Mouse (Mus musculus) midbrain, embryonic 16.5 days (tissue): ENCODE measurements around the gene Il4i1. TPM values are rescaled to one million over a fixed set of nuclear protein-coding genes. Genes with fewer than 3 reads are reported as not detected.

Experiments used
- ATAC-seq: fragments of 200-750 bp; cut with Nextera tagmentation; 2 replicates; pipeline ENCODE4 v1.8.0; 2017; ENCODE audit warnings: moderate TSS enrichment
- H3K27ac ChIP-seq: fragments of 300-500 bp; sonication (generic); 2 replicates; pipeline ENCODE4 v1.5.1; 2014; ENCODE audit warnings: mild to moderate bottlenecking, low read length, mixed read lengths
- H3K27me3 ChIP-seq: fragments of 300-500 bp; sonication (generic); 2 replicates; pipeline ENCODE4 v1.6.1; 2014; ENCODE audit warnings: low read depth, low read length, mixed read lengths; ENCODE audit not compliant: control insufficient read depth, insufficient read depth
- H3K36me3 ChIP-seq: fragments of 300-500 bp; sonication (generic); 2 replicates; pipeline ENCODE4 v1.6.1; 2014; ENCODE audit warnings: mild to moderate bottlenecking, low read length, moderate library complexity, mixed read lengths; ENCODE audit not compliant: control insufficient read depth, insufficient read depth
- H3K4me1 ChIP-seq: fragments of 300-500 bp; sonication (generic); 2 replicates; pipeline ENCODE4 v1.6.1; 2014; ENCODE audit warnings: mild to moderate bottlenecking, low read length, mixed read lengths; ENCODE audit not compliant: control insufficient read depth, insufficient read depth
- H3K4me2 ChIP-seq: fragments of 300-500 bp; sonication (generic); 2 replicates; pipeline ENCODE4 v1.6.1; 2014; ENCODE audit warnings: mild to moderate bottlenecking, low read length, mixed read lengths
- H3K4me3 ChIP-seq: fragments of 300-500 bp; sonication (generic); 2 replicates; pipeline ENCODE4 v1.5.1; 2014; ENCODE audit warnings: low read depth, mild to moderate bottlenecking, low read length, moderate library complexity, mixed read lengths
- H3K9ac ChIP-seq: fragments of 300-500 bp; sonication (generic); 2 replicates; pipeline ENCODE4 v1.6.1; 2014; ENCODE audit warnings: low read depth, low read length, mixed read lengths
- H3K9me3 ChIP-seq: fragments of 300-500 bp; sonication (generic); replicated peaks from 2 replicates; pipeline ENCODE4 v1.6.1; 2014; ENCODE audit warnings: mild to moderate bottlenecking, low read length, mixed read lengths; ENCODE audit not compliant: control insufficient read depth, poor library complexity, severe bottlenecking
- WGBS: fragments of 180-500 bp; shearing (Covaris S2); extraction: QIAGEN DNeasy Blood & Tissue Kit; methylation state at CpG from one replicate; pipeline ENCODE4 v1.1.7; 2014; 5-methylcytosine and 5-hydroxymethylcytosine counted together
- polyA plus RNA-seq: library from polyadenylated mRNA; unstranded; fragments of >200 nt; fragmentation: Nextera tagmentation; extraction: Ambion mirVana; gene quantifications from 2 replicates; pipeline ENCODE4 v1.2.1, GENCODE M21; 2015

Il4i1 gene
- polyA plus RNA-seq, 1 experiment from 2014 or later = 1.0 TPM

- under 1% methylated on average over 51 of the region's 57 CpGs for WGBS
Observed at GRCm38 (mm10) chr7:44816470-44817021, 359 bp downstream of the Il4i1 start, which contains the start of gene Atf5. Gene Atf5 (minus strand): TSS chr7:44816658.

GRCm38 (mm10) chr7:44817441-44817840, 1.3 kb downstream of the Il4i1 start:
- Histone ChIP-seq H3K27me3 (no peaks in the 10 kb centered on the region), H3K27ac (no peak overlapping the region), H3K9ac (peak overlapping the region; percentile 92), H3K4me1 (peaks cover 40% of the 10 kb centered on the region), H3K4me3 (peak overlapping the region; percentile 89), H3K9me3 (no peaks in the 10 kb centered on the region), H3K4me2 (peak overlapping the region; percentile 68), H3K36me3 (no peaks in the 10 kb centered on the region)
- no peak for ATAC-seq
- WGBS = 31% methylated on average over 3 of the region's 3 CpGs

More at GRCm38 (mm10) chr7:44816470-44817021, 359 bp downstream of the Il4i1 start, which contains the start of gene Atf5:
- Histone ChIP-seq H3K9ac (peak within 1 kb of the TSS; percentile 92), H3K4me3 (peak within 1 kb of the TSS; percentile 89), H3K27ac (peak within 1 kb of the TSS; percentile 90), H3K9me3 (no peaks in the 10 kb centered on the region), H3K27me3 (no peaks in the 10 kb centered on the region), H3K4me2 (peak within 1 kb of the TSS; percentile 68), H3K4me1 (peaks cover 40% of the 10 kb centered on the region), H3K36me3 (no peaks in the 10 kb centered on the region)
- ATAC-seq = no peak

- ATAC-seq = no peak
- Histone ChIP-seq H3K4me2 (peak overlapping the region; percentile 68), H3K4me1 (peaks cover 40% of the 10 kb centered on the region), H3K9me3 (no peaks in the 10 kb centered on the region), H3K4me3 (0 out of 2 replicates have a peak overlapping the region, but pooled peaks have one; percentile 89), H3K27me3 (no peaks in the 10 kb centered on the region), H3K27ac (no peak overlapping the region), H3K36me3 (no peaks in the 10 kb centered on the region), H3K9ac (no peak overlapping the region; the same call in 1 of the 2 replicates)
- WGBS = 22% methylated on average over 2 of the region's 2 CpGs
Observed at GRCm38 (mm10) chr7:44818164-44818563, 2.0 kb downstream of the Il4i1 start.

DNA sequence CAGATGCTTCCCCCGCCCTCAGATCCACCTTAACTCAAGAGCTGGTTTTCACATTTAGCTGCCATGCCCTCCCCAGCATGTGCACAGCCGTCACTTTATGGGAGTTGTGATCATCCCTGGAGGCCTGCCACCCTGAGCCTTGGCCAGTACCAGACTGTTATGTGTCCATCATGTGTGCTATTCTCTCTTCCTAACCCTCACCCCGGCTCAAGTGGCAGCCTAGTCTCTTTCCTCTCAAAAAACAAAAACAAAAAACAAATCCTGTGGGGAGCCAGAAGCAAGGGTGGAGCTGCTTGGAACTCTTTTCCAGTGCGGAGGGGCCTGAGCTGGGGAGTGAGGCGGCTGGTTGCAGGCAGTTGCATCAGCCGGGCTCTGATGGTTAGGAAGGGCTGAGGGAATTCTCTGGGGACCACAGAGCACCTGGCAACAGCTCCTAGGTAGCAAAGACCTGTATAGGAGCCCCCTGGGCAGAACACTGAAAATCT, 2.6 kb downstream of the Il4i1 start:
- no peak for ATAC-seq
- Histone ChIP-seq H3K9me3 (no peaks in the 10 kb centered on the region), H3K9ac (peak overlapping the region; percentile 22), H3K27ac (no peak overlapping the region), H3K36me3 (no peaks in the 10 kb centered on the region), H3K27me3 (no peaks in the 10 kb centered on the region), H3K4me3 (peak overlapping the region; percentile 11; the same call in 1 of the 2 replicates), H3K4me2 (peak overlapping the region; percentile 43), H3K4me1 (peaks cover 40% of the 10 kb centered on the region)
- WGBS = 31% methylated on average over 6 of the region's 6 CpGs

GRCm38 (mm10) chr7:44819391-44819790, 3.2 kb downstream of the Il4i1 start:
- no peak overlapping the region for H3K27ac ChIP-seq
- H3K9ac ChIP-seq = peak overlapping the region; percentile 22
- H3K4me1 ChIP-seq = peaks cover 40% of the 10 kb centered on the region
- no peaks in the 10 kb centered on the region for H3K27me3 ChIP-seq
- WGBS = 89% methylated on average over 2 of the region's 2 CpGs
- H3K4me3 ChIP-seq = no peak overlapping the region
- no peaks in the 10 kb centered on the region for H3K9me3 ChIP-seq
- H3K4me2 ChIP-seq = peak overlapping the region; percentile 43
- ATAC-seq = no peak
- no peaks in the 10 kb centered on the region for H3K36me3 ChIP-seq

GRCm38 (mm10) chr7:44819863-44820262, 3.7 kb downstream of the Il4i1 start:
- Histone ChIP-seq H3K9ac (no peak overlapping the region), H3K27ac (no peak overlapping the region), H3K36me3 (no peaks in the 10 kb centered on the region), H3K4me2 (no peak overlapping the region), H3K27me3 (no peaks in the 10 kb centered on the region), H3K4me3 (no peak overlapping the region), H3K9me3 (no peaks in the 10 kb centered on the region), H3K4me1 (peaks cover 42% of the 10 kb centered on the region)
- WGBS = 71% methylated on average over 5 of the region's 5 CpGs
- ATAC-seq = no peak

GRCm38 (mm10) chr7:44820525-44820924, 4.3 kb downstream of the Il4i1 start:
- no peak for ATAC-seq
- Histone ChIP-seq H3K27me3 (no peaks in the 10 kb centered on the region), H3K9ac (no peak overlapping the region), H3K9me3 (no peaks in the 10 kb centered on the region), H3K4me1 (peaks cover 36% of the 10 kb centered on the region), H3K4me3 (no peak overlapping the region), H3K4me2 (no peak overlapping the region), H3K27ac (no peak overlapping the region), H3K36me3 (no peaks in the 10 kb centered on the region)
- 85% methylated on average over 3 of the region's 3 CpGs for WGBS

DNA sequence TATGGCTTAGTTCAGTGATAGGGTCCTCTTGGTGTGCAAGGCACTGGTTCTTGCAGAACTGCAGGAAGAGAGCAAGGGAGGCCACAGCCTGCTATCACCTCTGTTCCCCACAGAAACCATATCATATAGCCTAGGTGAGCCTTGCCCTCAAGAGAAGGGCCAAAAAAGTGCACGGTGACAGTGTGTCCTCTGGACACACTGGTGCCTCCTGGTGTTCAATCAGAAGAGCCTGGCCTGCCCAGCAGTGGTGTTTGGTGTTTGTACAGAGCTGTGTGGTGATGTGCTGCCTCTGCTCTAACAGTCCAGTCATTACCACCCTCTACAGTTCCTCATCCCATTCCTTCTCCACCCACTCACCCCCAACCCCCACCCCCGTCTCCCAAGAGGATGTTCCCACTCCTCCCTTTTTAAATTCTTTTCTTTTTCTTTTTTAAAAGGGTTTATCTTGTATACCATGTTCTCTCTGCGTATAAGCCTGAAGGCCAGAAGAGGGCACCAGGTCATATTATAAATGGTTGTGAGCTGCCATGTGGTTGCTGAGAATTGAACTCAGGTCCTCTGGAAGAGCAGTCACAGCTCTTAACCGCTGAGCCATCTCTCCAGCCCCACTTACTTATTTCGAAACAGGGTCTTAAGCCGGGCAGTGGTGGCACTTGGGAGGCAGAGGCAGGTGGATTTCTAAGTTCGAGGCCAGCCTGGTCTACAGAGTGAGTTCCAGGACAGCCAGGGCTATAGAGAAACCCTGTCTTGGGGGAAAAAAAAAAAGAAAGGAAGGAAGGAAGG, 5.7 kb downstream of the Il4i1 start:
- no peak overlapping the region for H3K9ac ChIP-seq
- peaks cover 36% of the 10 kb centered on the region for H3K4me1 ChIP-seq
- H3K27me3 ChIP-seq = no peaks in the 10 kb centered on the region
- no peak overlapping the region for H3K27ac ChIP-seq
- 86% methylated on average over 7 of the region's 7 CpGs for WGBS
- no peak overlapping the region for H3K4me2 ChIP-seq
- ATAC-seq = no peak
- no peak overlapping the region for H3K4me3 ChIP-seq
- H3K36me3 ChIP-seq = no peaks in the 10 kb centered on the region
- H3K9me3 ChIP-seq = no peaks in the 10 kb centered on the region

- no peaks in the 10 kb centered on the region for H3K9me3 ChIP-seq
- no peaks in the 10 kb centered on the region for H3K27me3 ChIP-seq
- peaks cover 21% of the 10 kb centered on the region for H3K4me1 ChIP-seq
- no peak overlapping the region for H3K4me2 ChIP-seq
- no peak overlapping the region for H3K9ac ChIP-seq
- no peak overlapping the region for H3K4me3 ChIP-seq
- peaks cover 1% of the 10 kb centered on the region; the same call in 1 of the 2 replicates for H3K36me3 ChIP-seq
- ATAC-seq = no peak
- WGBS = 38% methylated on average over 7 of the region's 7 CpGs
- no peak overlapping the region for H3K27ac ChIP-seq
Observed at GRCm38 (mm10) chr7:44823409-44823808, 7.2 kb downstream of the Il4i1 start.
